16 mouse cellular contexts compared by ENCODE assay signal in the genomic region with DNA sequence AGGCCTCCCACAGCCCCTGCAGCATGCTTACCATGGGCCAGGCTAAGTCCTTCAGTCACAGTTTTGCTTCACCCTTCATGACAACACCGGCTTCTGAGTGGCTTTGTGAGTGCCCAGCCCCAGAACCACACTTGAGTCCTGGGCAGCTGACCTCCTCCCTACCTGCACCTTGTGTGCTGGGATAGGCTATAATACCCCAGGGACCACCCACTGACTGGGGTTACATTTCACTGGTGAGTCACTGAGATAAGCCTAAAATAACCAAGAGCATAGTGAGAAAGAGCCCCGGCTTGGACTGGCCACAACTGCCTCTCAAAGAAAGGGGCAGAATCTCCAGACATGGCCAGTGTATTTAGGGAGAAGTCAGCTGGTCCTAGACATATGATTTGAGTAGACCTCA. TPM values are rescaled to one million over a fixed set of nuclear protein-coding genes. Genes with fewer than 3 reads are reported as not detected.
DNase-seq lines count a peak whose midpoint lies in the region; ATAC-seq and TF ChIP-seq lines count a peak whose summit lies in the region.
"Had no signal": no experiment of that assay in that cellular context is flagged by ENCODE, and none has a peak within 500 bp of the region (broad histone marks: within the 10 kb centered on the region; RNA-seq: fewer than 3 reads in every experiment).

No protein-coding gene starts in this region.

- no peak for DNase-seq in heart, embryonic 10.5 days (ENCODE audit: low spot score)
- no peak for DNase-seq in heart, postnatal 36 days
- peak; percentile 26 for DNase-seq in lung, postnatal 0 days (ENCODE audit: low spot score)
- DNase-seq in lung, adult 18-20 months: no peak
- DNase-seq in stomach, postnatal 0 days (ENCODE audit: low spot score): peak; percentile 35
- DNase-seq in layer of hippocampus, postnatal 36 days: no peak
- DNase-seq in urinary bladder, postnatal 14 days (ENCODE audit: low spot score): no peak
- DNase-seq: B cell, adult 2 months; kidney, postnatal 10 days; lung, postnatal 36 days; right cerebral cortex, postnatal 25 days had no signal

- no peak overlapping the region for H3K9ac ChIP-seq in lung, postnatal 0 days (replicated peaks; ENCODE audit: low read depth)
- no peak overlapping the region for H3K9ac ChIP-seq in embryonic facial prominence, embryonic 15.5 days
- H3K9ac ChIP-seq in stomach, postnatal 0 days (ENCODE audit: low read length): no peak overlapping the region
- H3K9ac ChIP-seq: liver, embryonic 15.5 days; midbrain, embryonic 12.5 days had no signal

- intact Hi-C loops in heart, postnatal 36 days (cut with DNase I): no loop called here

- H3K36me3 ChIP-seq in heart, embryonic 10.5 days: no peaks in the 10 kb centered on the region
- H3K36me3 ChIP-seq in lung, postnatal 0 days (ENCODE audit: insufficient read depth, low read length): no peaks in the 10 kb centered on the region
- H3K36me3 ChIP-seq in embryonic facial prominence, embryonic 15.5 days: no peaks in the 10 kb centered on the region
- H3K36me3 ChIP-seq in stomach, postnatal 0 days (ENCODE audit: control insufficient read depth, insufficient read depth, low read length): no peaks in the 10 kb centered on the region
- H3K36me3 ChIP-seq: G1E; liver, embryonic 15.5 days; midbrain, embryonic 12.5 days had no signal

- no peaks in the 10 kb centered on the region for H3K27me3 ChIP-seq in heart, embryonic 10.5 days (ENCODE audit: insufficient read depth, poor library complexity, severe bottlenecking)
- H3K27me3 ChIP-seq in lung, postnatal 0 days (replicated peaks; ENCODE audit: insufficient read depth, low read length): no peaks in the 10 kb centered on the region
- H3K27me3 ChIP-seq in embryonic facial prominence, embryonic 15.5 days: no peaks in the 10 kb centered on the region
- H3K27me3 ChIP-seq in stomach, postnatal 0 days (ENCODE audit: control insufficient read depth, insufficient read depth, low read length): no peaks in the 10 kb centered on the region
- H3K27me3 ChIP-seq: liver, embryonic 15.5 days; midbrain, embryonic 12.5 days had no signal

- H3K4me3 ChIP-seq in heart, embryonic 10.5 days: no peak overlapping the region
- no peak overlapping the region for H3K4me3 ChIP-seq in lung, postnatal 0 days (ENCODE audit: low read depth, low read length)
- H3K4me3 ChIP-seq in embryonic facial prominence, embryonic 15.5 days (replicated peaks): no peak overlapping the region
- H3K4me3 ChIP-seq in stomach, postnatal 0 days (ENCODE audit: low read depth, low read length): no peak overlapping the region
- H3K4me3 ChIP-seq: erythroblast, embryonic 14.5 days; liver, embryonic 15.5 days; midbrain, embryonic 12.5 days had no signal

- no peak for TF ChIP-seq CTCF in lung, postnatal 0 days (IDR thresholded peaks at IDR 0.05)
- no peak for TF ChIP-seq CTCF in stomach, postnatal 0 days (IDR thresholded peaks at IDR 0.05; ENCODE audit: low read depth)

- ATAC-seq in lung, postnatal 0 days: peak; percentile 64
- 0 out of 2 replicates have a peak, but pooled peaks have one; percentile 36 for ATAC-seq in embryonic facial prominence, embryonic 15.5 days (ENCODE audit: insufficient number of reproducible peaks, low FRiP score, low TSS enrichment, low read depth)
- peak; percentile 88 for ATAC-seq in stomach, postnatal 0 days (ENCODE audit: low FRiP score, low TSS enrichment)

- H3K4me1 ChIP-seq in heart, embryonic 10.5 days: peaks cover 49% of the 10 kb centered on the region
- H3K4me1 ChIP-seq in lung, postnatal 0 days (ENCODE audit: insufficient read depth, low read depth, low read length): no peaks in the 10 kb centered on the region
- peaks cover 9% of the 10 kb centered on the region; the same call in 1 of the 2 replicates for H3K4me1 ChIP-seq in embryonic facial prominence, embryonic 15.5 days
- H3K4me1 ChIP-seq in stomach, postnatal 0 days (replicated peaks; ENCODE audit: control insufficient read depth, insufficient read depth): no peaks in the 10 kb centered on the region
- H3K4me1 ChIP-seq: liver, embryonic 15.5 days; midbrain, embryonic 12.5 days had no signal

- H3K27ac ChIP-seq in heart, embryonic 10.5 days: peak overlapping the region; percentile 78; the same call in 1 of the 2 replicates
- no peak overlapping the region for H3K27ac ChIP-seq in lung, postnatal 0 days (ENCODE audit: low read length)
- no peak overlapping the region for H3K27ac ChIP-seq in embryonic facial prominence, embryonic 15.5 days (replicated peaks)
- H3K27ac ChIP-seq in stomach, postnatal 0 days (replicated peaks): no peak overlapping the region
- H3K27ac ChIP-seq: liver, embryonic 15.5 days; midbrain, embryonic 12.5 days had no signal

- no peak for TF ChIP-seq EP300 in lung, postnatal 0 days (IDR thresholded peaks at IDR 0.05)
- TF ChIP-seq EP300 in stomach, postnatal 0 days (optimal IDR thresholded peaks at IDR 0.05): no peak

- WGBS in heart, embryonic 10.5 days: 25% methylated on average over 2 of the region's 2 CpGs
- 23% methylated on average over 2 of the region's 2 CpGs for WGBS in lung, postnatal 0 days
- 32% methylated on average over 2 of the region's 2 CpGs for WGBS in embryonic facial prominence, embryonic 15.5 days
- 36% methylated on average over 2 of the region's 2 CpGs for WGBS in stomach, postnatal 0 days

- no peak overlapping the region for H3K4me2 ChIP-seq in lung, postnatal 0 days (replicated peaks; ENCODE audit: low read depth, low read length)
- H3K4me2 ChIP-seq in embryonic facial prominence, embryonic 15.5 days (replicated peaks): no peak overlapping the region
- H3K4me2 ChIP-seq in stomach, postnatal 0 days (replicated peaks; ENCODE audit: low read depth): no peak overlapping the region
- H3K4me2 ChIP-seq: liver, embryonic 15.5 days; midbrain, embryonic 12.5 days had no signal

- H3K9me3 ChIP-seq in heart, embryonic 10.5 days: no peaks in the 10 kb centered on the region
- H3K9me3 ChIP-seq in lung, postnatal 0 days (ENCODE audit: low read length): no peaks in the 10 kb centered on the region
- no peaks in the 10 kb centered on the region for H3K9me3 ChIP-seq in embryonic facial prominence, embryonic 15.5 days (replicated peaks)
- no peaks in the 10 kb centered on the region for H3K9me3 ChIP-seq in stomach, postnatal 0 days (ENCODE audit: control insufficient read depth, low read length)
- H3K9me3 ChIP-seq: G1E; liver, embryonic 15.5 days; midbrain, embryonic 12.5 days had no signal

RNA-seq across cellular contexts. Expression of gene Irf4, which starts 32.9 kb away (rescaled TPM):
- 0.04 and 0.15 TPM in 2 replicates for polyA plus RNA-seq in heart, embryonic 10.5 days (2016; fragmentation: Nextera tagmentation; extraction: Ambion mirVana)
- 1 to 10 TPM; 1.2 to 1.7 TPM for total RNA-seq in heart, postnatal 36 days (2021)
- 0.21 and 0.33 TPM in 2 replicates for polyA plus RNA-seq in lung, postnatal 0 days (2015; fragmentation: Nextera tagmentation; extraction: Ambion mirVana)
- polyA plus RNA-seq in embryonic facial prominence, embryonic 15.5 days (2015; fragmentation: Nextera tagmentation; extraction: Ambion mirVana): 0.16 and 0.20 TPM in 2 replicates
- polyA plus RNA-seq in stomach, postnatal 0 days (2015; fragmentation: Nextera tagmentation; extraction: Ambion mirVana): 0.04 and 0.05 TPM in 2 replicates
- total RNA-seq in layer of hippocampus, postnatal 36 days (2021): under 1 TPM; 0.12 to 0.48 TPM
- polyA plus RNA-seq: erythroblast, embryonic 14.5 days; G1E had no signal

Comparison
In these comparisons a context has a peak if more than half of its experiments do, and no peak if none do; other contexts are left out.
1. DNase-seq: peak in lung, postnatal 0 days (single experiment) and stomach, postnatal 0 days (single experiment); none in heart, embryonic 10.5 days (single experiment), heart, postnatal 36 days (0 of 2), lung, adult 18-20 months (0 of 2), layer of hippocampus, postnatal 36 days (0 of 2) and urinary bladder, postnatal 14 days (single experiment).
2. ATAC-seq: peak in every context shown above with its lines; median percentile 88 in stomach, postnatal 0 days; 64 in lung, postnatal 0 days; 36 in embryonic facial prominence, embryonic 15.5 days.